Mouse (Mus musculus) naive thymus-derived CD4-positive, alpha-beta T cell, adult 5 months (primary cell): Measurements from ENCODE around the gene Ccdc92. TPM values are rescaled to one million over a fixed set of nuclear protein-coding genes. Genes with fewer than 3 reads are reported as not detected.

ENCODE experiments used
- polyA plus RNA-seq: library from polyadenylated mRNA; unstranded; fragments of 100-300 nt; shearing (Covaris generic); gene quantifications from one replicate; pipeline ENCODE4 v1.2.1, GENCODE M21; 2017

Gene Ccdc92
- 17.7 TPM for polyA plus RNA-seq

DNA sequence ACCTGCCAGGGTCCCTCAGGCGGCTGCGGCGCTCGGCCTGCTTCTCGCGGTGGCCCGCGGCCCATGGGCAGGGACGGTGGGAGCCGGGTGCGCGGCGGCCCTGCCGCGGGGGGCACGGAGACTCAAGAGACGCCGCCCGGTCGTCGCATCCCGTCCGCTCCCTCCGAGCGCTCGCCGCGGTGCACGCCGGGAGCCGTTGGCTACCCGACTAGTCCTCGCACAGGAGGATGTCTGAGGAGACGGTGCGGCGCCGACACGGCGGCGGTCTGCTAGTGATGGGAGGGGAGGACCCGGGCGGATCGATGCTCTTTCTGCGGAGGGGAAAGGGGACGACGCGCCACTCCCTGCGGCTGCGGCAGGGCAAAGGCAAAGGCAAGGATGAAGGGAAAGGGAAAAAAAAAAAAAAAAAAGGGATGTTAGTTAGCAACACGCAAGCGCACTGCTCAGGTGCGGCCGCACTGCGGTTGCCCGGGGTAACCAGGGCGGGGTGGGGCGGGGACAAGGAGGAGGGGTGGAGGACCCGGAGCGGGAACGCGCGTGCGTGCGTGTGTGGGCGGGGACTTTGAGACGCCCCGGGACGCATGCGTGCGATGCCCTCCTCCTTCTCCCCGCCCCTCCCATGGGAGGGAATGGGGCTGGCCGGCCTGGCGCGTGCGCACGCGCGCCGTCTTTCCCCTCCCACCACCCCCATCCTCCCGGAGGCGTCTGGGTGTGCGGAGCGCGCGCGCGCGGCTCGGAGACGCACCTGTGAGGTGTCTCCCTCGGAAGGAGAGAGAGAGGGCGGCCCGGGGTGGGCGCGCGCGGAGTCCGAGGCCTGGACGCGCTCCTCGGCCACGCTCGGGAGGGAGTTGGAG lies at the start of gene Ccdc92, which contains the start of gene Zfp664:
Gene Ccdc92, minus strand, starts transcription at position 412 of the 854 bp plus-strand sequence.
Gene Zfp664, plus strand, starts transcription at position 679 of the 854 bp plus-strand sequence.

Other genes starting within 250 kb of the Ccdc92 start
- 101 TPM for gene Atp6v0a2, start 233.8 kb downstream of the Ccdc92 start, polyA plus RNA-seq
- not detected for gene Dnah10, start 137.3 kb downstream of the Ccdc92 start, polyA plus RNA-seq
- 42.0 TPM for gene Zfp664, start 267 bp upstream of the Ccdc92 start, polyA plus RNA-seq
- not detected for gene Rflna, start 140.8 kb upstream of the Ccdc92 start, polyA plus RNA-seq